Mouse (Mus musculus) lung, adult 18-20 months (tissue): ENCODE measurements around the gene Nipa1.

Experiments
- DNase-seq, 2 experiments: peaks; one replicate each; pipeline ENCODE4 v3.0.0; 2022; ENCODE audit warnings: mixed read lengths in 2 of 2

The Nipa1 gene

DNA sequence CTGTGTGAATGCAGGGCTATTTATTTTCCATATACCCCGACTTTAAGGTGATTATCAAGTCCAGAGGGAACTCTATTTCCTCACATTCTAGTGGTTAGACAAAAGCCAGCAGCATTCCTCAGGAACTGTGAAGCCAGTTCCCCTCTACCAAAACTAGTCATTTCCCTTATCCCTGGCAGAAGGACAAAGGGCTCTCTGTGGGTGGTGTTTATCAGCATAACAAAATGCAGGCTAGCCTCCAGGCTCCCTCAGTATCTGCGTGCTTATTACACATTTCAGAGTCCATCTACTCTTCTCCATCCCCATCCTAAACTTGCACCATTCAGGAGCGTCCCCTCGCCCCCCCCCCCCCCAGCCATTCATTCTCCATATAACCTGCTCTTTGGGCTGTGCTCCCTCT lies 20.8 kb downstream of the Nipa1 start:
- DNase-seq: no peak

DNA sequence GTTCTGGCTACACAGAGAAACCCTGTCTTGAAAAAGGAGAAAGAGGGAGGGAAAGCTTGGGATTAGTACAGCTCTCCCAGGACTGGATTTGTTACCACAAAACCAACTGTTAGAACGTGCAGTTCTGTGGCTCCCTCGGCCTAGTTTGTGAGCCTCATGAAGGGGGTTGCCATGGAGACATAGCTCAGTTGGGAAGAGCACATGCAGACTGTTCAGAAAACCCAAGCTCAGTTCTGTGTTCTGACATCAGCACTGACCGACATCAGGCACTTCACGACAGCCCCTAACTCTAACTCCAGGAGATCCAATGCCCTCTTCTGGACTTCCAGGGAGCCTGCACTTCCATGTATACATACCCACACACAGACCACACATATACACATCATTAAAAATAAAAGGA lies 24.7 kb downstream of the Nipa1 start:
- no peak for DNase-seq

- DNase-seq: no peak
Observed at GRCm38 (mm10) chr7:55991858-55992257, 27.9 kb downstream of the Nipa1 start.

- DNase-seq: no peak
Observed at GRCm38 (mm10) chr7:55991129-55991528, 28.6 kb downstream of the Nipa1 start.

DNA sequence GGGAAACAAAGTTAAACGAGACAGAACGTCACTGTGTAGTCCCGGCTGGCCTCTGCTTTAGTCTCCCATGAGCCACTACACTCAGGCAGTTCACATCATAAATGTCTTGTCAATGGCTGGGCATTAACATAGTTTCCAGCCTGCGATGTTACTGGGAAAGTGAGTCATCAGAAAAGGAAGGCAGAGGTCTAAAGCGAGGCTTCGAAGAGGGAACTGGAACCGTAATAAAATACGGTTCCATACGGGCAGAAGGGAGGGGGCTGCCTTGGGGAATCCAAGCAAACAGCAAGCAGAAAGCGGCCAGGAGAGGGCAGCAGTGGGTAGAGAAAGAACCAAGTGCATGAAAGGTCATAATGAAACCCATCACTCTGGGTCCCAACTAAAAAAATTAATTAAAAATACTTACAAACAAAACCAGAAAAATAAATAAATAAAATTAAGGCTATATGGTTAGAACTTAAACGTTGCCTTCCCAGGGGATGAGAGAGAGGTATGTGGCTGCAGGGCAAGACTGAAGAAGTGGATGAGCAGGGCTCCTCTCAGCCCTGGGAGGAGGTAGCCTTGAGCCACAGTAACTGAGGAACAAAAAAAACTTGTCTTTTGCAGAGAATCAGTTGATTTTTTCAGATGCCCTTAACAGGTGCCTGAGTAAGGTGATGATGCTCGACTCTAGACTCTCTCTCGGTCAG lies 33.1 kb downstream of the Nipa1 start:
- DNase-seq: peak; percentile 65 to 69

DNA sequence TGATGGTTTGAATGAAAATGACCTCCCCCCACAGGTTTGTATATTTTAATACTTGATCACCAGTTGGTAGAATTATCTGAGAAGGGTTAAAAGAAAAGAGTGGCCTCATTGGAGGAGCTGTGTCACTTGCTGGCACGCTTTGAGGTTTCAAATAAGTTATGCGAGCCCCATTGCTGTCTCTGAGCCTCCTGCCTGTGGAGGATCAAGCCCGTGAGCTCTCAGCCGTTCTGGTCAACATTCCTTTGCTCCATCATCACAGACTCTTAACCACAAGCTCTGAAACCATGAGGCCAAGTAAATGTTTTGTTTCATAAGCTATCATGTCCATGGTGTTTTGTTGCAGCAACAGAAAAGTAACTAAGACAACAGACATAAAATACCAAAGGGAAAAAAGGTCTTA lies 35.0 kb downstream of the Nipa1 start:
- DNase-seq: no peak

DNA sequence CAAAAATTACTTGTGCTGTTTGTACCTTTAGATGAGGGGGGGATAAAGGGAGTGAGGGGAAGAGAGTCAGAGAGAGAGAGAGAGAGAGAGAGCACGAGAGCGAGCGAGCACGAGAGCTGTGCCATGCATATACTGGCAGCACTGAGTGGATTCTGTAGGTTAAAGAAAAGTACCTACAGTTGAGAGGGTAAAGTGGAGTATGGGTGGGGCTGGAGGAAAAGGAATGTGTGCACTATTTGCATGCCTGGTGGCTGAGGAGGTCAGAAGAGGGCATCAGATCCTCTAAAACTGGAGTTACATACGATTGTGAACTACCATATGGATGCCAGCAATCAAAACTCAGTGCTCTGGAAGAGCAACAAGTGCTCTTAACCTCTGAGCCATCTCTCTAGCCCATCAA lies 36.6 kb downstream of the Nipa1 start:
- DNase-seq: peak; percentile 15 to 33

DNA sequence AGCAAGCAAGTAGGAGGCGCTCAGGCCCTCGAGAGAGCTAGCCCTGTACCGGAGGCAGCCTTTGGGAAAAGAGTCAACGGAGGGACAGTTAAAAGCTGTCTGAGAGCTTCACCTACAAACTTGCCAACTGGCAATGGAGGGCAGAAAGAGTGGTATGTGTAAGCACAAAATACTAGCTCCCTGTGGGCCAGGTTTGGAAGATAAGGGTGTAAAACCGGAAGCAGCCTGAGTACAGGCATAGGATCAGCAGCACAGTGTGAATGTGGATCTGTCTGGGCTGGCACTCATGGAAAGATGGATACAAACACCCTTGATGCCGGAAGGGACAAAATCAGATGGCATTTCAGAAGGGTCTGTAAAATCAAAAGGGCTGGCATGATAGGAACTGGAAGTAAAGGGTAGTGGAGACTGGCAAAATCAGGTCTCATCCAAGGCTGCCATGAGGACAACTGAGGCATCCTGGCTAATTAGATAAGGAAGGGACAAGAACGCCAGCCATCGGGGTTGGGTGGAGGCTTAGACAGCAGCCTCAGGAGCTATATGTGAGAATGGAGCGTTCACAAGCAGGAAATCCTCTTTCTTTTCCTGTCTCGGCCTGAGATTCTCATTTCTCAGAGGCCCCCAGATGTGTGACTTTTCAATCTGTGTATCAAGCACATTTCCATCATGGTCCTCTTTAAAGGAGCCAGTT lies 37.6 kb downstream of the Nipa1 start:
- DNase-seq: no peak

DNA sequence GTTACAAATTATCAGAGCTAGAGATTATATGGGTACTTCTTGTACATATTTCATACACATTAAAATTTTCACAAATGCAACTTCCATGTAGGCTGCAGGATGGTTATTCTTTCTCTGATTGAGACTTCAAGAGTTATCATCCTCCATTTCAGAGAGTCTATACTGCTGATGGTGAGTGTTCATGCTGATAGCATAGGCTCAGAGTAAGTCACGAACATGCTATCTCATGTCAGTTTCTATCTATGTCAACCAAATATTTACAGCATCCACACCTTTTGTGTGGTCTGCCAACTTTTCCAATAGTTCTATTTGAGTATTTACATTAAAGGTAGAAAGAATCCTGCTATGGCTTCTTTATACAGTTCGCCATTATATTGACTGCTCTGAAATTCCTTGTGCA lies 38.2 kb downstream of the Nipa1 start:
- no peak for DNase-seq

- no peak for DNase-seq
Observed at GRCm38 (mm10) chr7:55974429-55974828, 45.3 kb downstream of the Nipa1 start.

GRCm38 (mm10) chr7:55969415-55969814 lies 50.3 kb downstream of the Nipa1 start:
- peak in 1 of 2 experiments; percentile 20 for DNase-seq

DNA sequence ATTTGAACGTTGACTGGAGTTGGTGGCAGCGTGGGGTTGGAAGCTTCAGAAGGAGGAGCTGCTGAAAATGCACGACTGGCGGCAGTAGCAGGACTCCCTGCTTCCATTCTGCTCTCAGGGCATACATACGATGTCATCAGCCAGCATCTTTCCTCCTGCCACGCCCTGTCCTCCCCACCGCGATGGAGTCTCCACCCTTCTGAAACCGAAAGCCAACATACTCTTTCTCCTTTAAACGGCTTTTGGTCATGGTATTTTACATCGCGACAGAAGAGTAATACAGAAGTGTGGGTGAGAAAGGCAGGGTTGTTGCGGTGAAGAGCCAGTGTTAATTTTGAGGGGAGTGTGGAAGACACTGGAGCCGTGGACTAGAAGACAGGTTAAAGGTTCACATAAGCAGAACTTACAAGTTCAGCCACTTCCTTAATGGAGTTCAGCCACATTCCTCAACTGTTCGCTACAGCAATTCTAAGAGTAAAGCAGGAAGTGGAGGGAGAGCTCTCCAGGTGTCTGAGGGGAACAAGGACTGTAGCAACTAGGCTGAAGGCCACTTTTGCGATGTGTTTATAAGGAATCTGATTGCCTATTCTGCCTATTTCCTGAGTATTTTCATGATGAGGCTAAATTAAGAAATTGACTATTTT lies 51.4 kb downstream of the Nipa1 start:
- peak; percentile 45 to 51 for DNase-seq

DNA sequence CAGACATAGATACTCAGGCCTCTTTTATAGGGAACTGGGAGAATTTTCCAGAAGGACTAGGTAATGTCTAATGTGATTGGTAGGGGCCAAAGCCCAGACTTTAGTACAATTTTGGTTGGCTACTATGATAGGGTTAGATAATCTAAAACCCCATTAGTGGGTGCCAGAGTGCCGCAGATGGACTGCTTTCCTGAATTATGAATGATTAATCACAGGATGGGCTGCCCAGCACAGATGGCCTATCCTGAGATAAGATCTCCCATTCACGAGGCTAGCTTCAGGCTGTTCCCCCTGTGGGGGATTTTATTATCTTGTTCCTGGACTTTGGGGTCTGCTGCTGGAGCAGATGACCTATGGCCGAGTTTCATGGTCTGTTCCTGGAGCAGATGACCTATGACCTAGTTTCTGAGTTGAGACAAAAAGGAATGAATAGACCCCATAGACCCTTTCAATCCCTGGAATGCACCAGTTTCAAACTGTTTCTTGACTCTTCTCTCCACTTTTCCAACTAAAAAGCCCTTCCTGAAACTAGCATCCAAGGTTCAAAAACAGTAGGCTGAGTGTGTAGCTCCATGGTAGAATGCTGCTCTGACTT lies 52.8 kb downstream of the Nipa1 start:
- no peak for DNase-seq

- peak; percentile 90 to 92 for DNase-seq
Observed at GRCm38 (mm10) chr7:55962004-55962908, 57.5 kb downstream of the Nipa1 start, which contains the start of gene Nipa2. Gene Nipa2, minus strand, starts transcription at chr7:55962476.

DNA sequence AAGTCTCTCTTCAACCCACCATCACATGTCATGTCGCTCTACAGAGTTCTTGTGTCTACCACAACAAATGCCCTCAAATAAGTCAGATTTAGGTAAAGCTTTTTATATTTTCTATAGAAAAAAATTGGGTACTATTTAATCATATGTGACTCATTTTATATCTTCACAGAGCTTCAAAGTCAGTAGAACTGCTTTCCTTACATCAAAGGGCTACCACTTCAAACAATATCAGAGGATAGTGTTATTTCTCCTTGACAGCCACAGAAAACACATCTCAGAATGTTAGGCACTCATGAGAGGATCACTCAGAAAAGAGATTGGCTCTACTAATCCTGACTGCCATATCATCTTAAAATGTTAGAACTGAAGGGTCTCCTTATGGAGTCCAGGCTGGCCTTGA lies 59.2 kb downstream of the Nipa1 start:
- no peak for DNase-seq

DNA sequence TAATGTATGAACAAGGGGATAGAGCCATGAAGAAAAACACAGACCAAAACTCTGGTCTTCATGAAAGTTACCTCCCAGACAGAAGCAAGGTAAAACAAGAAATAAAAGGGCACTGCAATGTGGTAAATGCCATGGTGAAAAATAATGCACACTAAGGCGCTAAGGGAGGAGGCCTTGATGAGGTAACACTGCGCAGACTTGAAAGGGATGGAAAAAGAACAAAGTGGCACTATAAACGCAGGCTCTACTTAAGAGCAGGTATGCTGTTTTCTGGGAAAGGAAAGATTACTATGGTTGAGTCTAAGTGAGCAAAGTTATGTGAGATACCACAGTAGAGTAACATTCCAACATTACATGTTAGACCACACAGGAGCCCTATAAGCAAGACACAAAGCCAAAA lies 60.0 kb downstream of the Nipa1 start:
- DNase-seq: no peak

DNA sequence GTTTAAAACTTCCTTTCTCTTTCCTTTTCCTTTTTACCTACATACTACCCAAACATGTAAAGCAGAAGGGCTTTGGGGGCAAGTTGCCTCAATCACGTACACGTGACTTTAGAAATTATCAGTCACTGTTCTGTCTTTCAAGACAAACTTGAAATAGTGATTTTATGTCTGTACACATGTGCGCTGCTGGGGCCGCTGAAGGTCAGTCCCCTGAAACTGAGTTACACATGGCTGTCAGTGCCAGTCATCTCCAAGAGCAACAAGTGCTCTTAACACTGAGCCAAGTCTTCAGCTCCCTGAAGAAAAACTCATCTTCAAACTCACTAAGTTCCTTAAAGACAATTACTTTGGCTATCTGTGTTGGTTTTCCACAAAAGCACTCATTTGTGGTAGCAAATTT lies 61.8 kb downstream of the Nipa1 start:
- no peak for DNase-seq

- DNase-seq: no peak
Observed at GRCm38 (mm10) chr7:55957178-55957577, 62.6 kb downstream of the Nipa1 start.

DNA sequence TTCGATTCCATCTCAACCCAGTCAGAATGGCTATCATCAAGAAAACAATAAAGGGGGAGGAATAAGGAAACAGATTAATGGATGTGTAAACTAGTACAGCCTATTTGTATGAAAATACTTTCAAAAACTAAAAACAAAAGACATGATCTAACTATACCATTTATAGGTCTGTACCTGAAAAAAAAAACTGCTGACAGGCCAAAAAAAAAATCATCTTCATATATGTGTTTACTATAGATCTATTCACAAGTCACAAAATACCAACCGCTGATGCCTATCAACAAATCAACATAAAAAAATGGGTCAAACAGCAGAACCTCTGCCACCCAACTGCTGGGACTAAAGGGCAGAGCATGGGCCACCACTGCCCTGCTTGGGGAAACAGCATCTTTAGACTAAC lies 63.7 kb downstream of the Nipa1 start:
- DNase-seq: no peak

DNA sequence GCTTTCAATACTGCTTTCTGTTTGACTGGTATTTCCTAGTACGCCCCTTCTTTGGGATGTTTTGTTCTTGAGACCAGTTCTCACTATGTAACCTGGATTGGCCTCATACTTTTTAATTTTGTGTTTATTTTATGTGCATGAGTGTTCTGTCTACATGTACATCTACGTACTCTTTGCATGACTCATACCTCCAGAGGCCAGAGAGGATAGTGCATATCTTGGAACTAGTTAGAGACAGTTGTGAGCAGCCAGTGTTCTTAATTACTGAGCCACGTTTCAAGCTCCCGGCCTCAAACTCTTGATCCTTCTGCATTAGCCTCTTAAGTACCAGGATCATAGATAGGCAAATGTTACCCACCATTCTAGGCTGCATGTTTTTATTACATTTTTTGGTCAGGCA lies 81.4 kb downstream of the Nipa1 start:
- no peak for DNase-seq

DNA sequence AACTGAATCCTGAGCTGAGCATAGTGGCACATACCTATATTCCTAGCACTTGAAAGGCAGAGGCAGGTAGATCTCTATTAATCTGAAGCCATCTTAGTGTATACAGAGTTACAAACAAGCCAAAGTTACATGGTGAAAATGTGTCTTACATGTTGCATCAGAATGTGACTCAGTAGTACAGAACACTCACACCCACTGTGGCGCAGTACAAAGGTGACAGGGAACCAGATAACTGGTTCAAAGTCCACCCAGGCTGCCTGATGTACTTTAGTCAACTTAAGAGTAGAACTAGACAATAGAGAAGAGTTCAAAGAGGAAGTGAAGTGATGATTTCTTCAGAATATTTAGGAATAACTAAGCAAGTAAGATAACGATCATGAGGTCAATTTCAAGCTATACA lies 84.7 kb downstream of the Nipa1 start:
- no peak for DNase-seq

GRCm38 (mm10) chr7:55928649-55929048 lies 91.1 kb downstream of the Nipa1 start:
- no peak for DNase-seq
